Mouse (Mus musculus) erythroblast, adult 5-6 weeks (primary cell): Measurements from ENCODE around the gene Med16. TPM values are rescaled to one million over a fixed set of nuclear protein-coding genes. Genes with fewer than 3 reads are reported as not detected.

Experiments used
- ATAC-seq: replicated peaks from 2 replicates; pipeline ENCODE4 v1.8.0; 2016; ENCODE audit warnings: moderate number of reproducible peaks, mild to moderate bottlenecking, moderate TSS enrichment, inconsistent platforms; ENCODE audit not compliant: poor library complexity, low FRiP score, severe bottlenecking
- total RNA-seq, 2 experiments: library from RNA; stranded (forward) in 1 of 2; stranded (reverse) in 1 of 2; fragments of 150-400 nt in 1 of 2; fragments of 200-764, 138-1000 nt in 1 of 2; gene quantifications; 2 replicates each; pipeline versions ENCODE4 v1.2.3 to v1.2.4; 2015 to 2017; ENCODE audit warnings: low replicate concordance in 2 of 2

Gene Med16
- total RNA-seq, 2 experiments from 2014 or later = 9.1 to 11.3 TPM

- ATAC-seq = no peak
These were observed 9.7 kb upstream of the Med16 start for GRCm38 (mm10) chr10:79918231-79919078.

- ATAC-seq = no peak
These were observed 8.9 kb upstream of the Med16 start for GRCm38 (mm10) chr10:79917532-79918100.

GRCm38 (mm10) chr10:79916808-79917531, 8.2 kb upstream of the Med16 start, which contains the start of gene Kiss1r:
Kiss1r (plus strand) TSS chr10:79916971.
- ATAC-seq = peak; percentile 78

GRCm38 (mm10) chr10:79916081-79916480, 7.4 kb upstream of the Med16 start:
- ATAC-seq = no peak

GRCm38 (mm10) chr10:79914948-79915596, 6.3 kb upstream of the Med16 start:
- ATAC-seq = no peak

- ATAC-seq = peak; percentile 56
These were observed 5.6 kb upstream of the Med16 start for GRCm38 (mm10) chr10:79914131-79914947.

GRCm38 (mm10) chr10:79912412-79912811, 3.7 kb upstream of the Med16 start:
- no peak for ATAC-seq

- no peak for ATAC-seq
These were observed 1.8 kb upstream of the Med16 start, which contains the start of gene Gm26602 for GRCm38 (mm10) chr10:79910556-79910955. Gm26602 (plus strand) TSS chr10:79910856.

GRCm38 (mm10) chr10:79909092-79909922, 584 bp upstream of the Med16 start:
- ATAC-seq = peak; percentile 23; the same call in 1 of the 2 replicates

GRCm38 (mm10) chr10:79907415-79907814, 1.3 kb downstream of the Med16 start:
- ATAC-seq = no peak

- no peak for ATAC-seq
These were observed 2.0 kb downstream of the Med16 start for GRCm38 (mm10) chr10:79906712-79907111.

GRCm38 (mm10) chr10:79900951-79901410, 7.7 kb downstream of the Med16 start:
- no peak for ATAC-seq

- no peak for ATAC-seq
These were observed 11.1 kb downstream of the Med16 start for GRCm38 (mm10) chr10:79897316-79898245.

GRCm38 (mm10) chr10:79896814-79897213, 11.9 kb downstream of the Med16 start:
- no peak for ATAC-seq

- no peak for ATAC-seq
These were observed 12.4 kb downstream of the Med16 start for GRCm38 (mm10) chr10:79896306-79896705.

GRCm38 (mm10) chr10:79892451-79893118, 16.1 kb downstream of the Med16 start:
- peak; percentile 74 for ATAC-seq

GRCm38 (mm10) chr10:79890670-79891069, 18.1 kb downstream of the Med16 start, which contains the start of gene Cfd:
Cfd (plus strand) TSS chr10:79890853.
- ATAC-seq = no peak
